Mouse (Mus musculus) stomach, postnatal 0 days (tissue): ENCODE measurements at regions not wholly inside any gene's neighbourhood (a gene's known extent, or its start where the extent isn't known, plus 50 kb on each side); places are given as distances from the start of the nearest gene placed in this dataset.

Experiments
- CTCF ChIP-seq: IDR thresholded peaks from 2 replicates; pipeline ENCODE4 v1.5.1; 2016; ENCODE audit warnings: antibody characterized with exemption, low read depth, mild to moderate bottlenecking, moderate library complexity
- EP300 ChIP-seq: optimal IDR thresholded peaks from 2 replicates; pipeline ENCODE3; 2016; ENCODE audit warnings: antibody characterized with exemption

GRCm38 (mm10) chr19:26308477-26309135, 296.2 kb upstream of the Smarca2 start:
- TF ChIP-seq CTCF (no peak), EP300 (no peak)
